Mouse (Mus musculus) liver, adult 2 months (tissue): Measurements from ENCODE around the gene Dlgap1.

ENCODE experiments used
- CTCF ChIP-seq: fragments of 200-500 bp; IDR thresholded peaks from 2 replicates; pipeline ENCODE4 v1.5.1; 2011; ENCODE audit warnings: low read depth, low read length, control low read depth
- POLR2A ChIP-seq: fragments of 200-500 bp; IDR thresholded peaks from 2 replicates; pipeline ENCODE4 v1.6.1; 2011; ENCODE audit warnings: low read length, control low read depth; ENCODE audit not compliant: insufficient read depth; ENCODE audit errors: extremely low read depth

DNA sequence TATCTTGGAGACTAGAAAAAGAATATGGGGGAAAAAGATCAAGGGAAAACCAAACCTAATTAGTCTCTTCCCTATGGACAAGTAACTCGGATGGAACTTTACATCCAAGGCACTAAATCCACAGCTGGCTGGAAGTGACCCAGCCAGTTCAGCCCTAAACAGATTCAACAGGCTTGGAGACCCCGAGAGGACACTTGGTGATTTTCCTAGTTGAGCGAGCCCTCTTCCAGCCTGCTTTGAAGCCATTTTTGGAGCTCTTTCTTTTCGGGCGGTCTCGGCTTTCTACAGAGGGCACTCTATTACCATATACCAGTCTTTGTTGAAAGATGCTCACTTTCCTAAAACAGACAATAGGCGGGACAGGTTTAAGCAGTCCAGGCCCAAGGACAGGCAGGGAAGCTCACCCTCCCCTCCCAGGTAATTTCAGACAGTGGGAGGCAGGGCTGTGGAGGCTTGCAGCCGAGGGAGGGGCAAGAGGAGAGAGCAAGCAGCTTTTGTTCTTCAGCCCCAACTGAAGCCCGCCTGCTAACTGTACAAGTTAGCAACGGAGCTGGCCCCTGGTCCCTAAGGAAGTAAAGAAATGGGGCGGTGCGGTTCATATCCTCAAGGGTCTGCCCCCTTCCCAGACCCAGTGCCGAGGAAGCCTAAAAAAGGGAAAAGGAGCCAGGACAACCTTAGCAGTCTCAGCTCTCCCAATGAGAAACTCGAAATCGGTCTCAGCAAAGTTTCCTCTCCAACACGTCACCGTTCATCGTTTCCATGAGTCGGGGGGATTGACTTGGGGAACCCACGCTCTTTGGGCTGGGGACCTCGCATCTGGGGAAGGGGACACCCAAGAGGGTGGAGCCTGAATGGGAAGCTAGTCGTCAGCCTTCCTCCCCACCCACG, 879.9 kb downstream of the Dlgap1 start:
- TF ChIP-seq CTCF = no peak
- TF ChIP-seq POLR2A = 0 out of 2 replicates have a peak, but pooled peaks have one; percentile 16
